Mouse (Mus musculus): Measurements from ENCODE around the gene Mogat2. TPM values are rescaled to one million over a fixed set of nuclear protein-coding genes. Genes with fewer than 3 reads are reported as not detected.

Mogat2 gene
- polyA plus RNA-seq, 1 experiment from 2014 or later: 3.0 TPM

DNA sequence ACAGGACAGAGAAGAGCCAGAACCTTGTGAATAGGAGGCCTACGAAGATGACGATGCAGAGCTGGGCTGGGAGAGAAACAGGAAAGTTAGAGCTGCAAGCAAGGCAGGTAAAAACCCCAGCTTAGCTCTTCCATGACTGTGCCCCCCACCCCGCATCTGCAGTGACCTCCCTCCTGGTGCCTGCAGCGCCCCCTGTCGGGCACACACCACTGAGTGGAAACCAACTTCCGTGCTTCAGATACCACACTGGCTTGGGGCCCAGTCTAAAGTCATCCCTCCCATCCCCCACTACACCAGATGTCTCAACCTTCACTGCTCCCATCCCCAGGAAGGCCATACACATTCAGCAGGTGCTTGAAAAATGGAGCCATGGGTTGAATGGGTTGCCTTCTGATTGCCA is 5.8 kb downstream of the Mogat2 start:
- Histone ChIP-seq H3K4me3 (no peak overlapping the region), H3K9me3 (replicated peaks) (no peaks in the 10 kb centered on the region), H3K27ac (no peak overlapping the region), H3K27me3 (peaks cover 3% of the 10 kb centered on the region; the same call in 1 of the 2 replicates), H3K4me2 (no peak overlapping the region), H3K4me1 (0 out of 2 replicates have a peak, but pooled peaks cover 6% of the 10 kb centered on the region), H3K36me3 (ENCODE audit: poor library complexity, severe bottlenecking) (no peaks in the 10 kb centered on the region), H3K9ac (no peak overlapping the region)
- 66% methylated on average over 6 of the region's 6 CpGs for WGBS
- ATAC-seq: no peak

DNA sequence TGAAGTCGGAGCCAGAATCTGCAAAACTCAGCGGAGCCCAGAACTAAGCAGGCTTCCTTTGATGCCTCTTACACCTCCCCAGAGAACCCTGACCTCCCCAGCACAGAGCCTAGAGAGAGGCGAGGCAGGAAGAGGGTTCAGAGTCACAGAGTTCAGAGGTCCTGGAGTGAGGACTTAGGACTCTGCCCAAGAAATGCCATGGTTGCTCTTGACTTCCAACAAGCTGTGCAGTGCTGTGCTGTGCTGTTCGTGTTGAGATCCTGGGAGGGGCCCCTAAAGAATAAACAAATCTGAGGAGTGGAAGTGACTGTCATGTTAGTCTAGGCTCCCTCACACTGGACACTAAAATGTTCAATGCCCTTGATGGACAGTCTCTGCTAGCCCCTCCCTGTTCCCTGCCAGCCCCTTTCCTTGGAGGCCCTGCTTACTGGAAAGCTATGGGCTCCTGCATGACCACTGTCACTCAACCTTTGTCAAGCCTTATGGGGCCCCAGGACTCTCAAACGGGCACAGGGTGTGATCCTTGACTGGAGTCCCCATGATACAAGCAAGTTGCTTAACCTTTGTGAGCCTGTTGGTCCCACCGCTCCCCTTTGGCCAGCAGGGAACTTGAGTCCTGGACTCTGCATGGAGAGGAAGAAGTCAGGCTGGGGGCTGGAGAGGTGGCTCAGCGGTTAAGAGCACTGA is 8.2 kb downstream of the Mogat2 start:
- H3K27ac ChIP-seq: no peak overlapping the region
- ATAC-seq: no peak
- no peaks in the 10 kb centered on the region for H3K4me1 ChIP-seq
- no peak overlapping the region for H3K4me2 ChIP-seq
- no peaks in the 10 kb centered on the region for H3K9me3 ChIP-seq (replicated peaks)
- H3K4me3 ChIP-seq: no peak overlapping the region
- 79% methylated on average over 7 of the region's 7 CpGs for WGBS
- H3K9ac ChIP-seq: no peak overlapping the region
- no peaks in the 10 kb centered on the region for H3K27me3 ChIP-seq
- H3K36me3 ChIP-seq (ENCODE audit: poor library complexity, severe bottlenecking): no peaks in the 10 kb centered on the region

DNA sequence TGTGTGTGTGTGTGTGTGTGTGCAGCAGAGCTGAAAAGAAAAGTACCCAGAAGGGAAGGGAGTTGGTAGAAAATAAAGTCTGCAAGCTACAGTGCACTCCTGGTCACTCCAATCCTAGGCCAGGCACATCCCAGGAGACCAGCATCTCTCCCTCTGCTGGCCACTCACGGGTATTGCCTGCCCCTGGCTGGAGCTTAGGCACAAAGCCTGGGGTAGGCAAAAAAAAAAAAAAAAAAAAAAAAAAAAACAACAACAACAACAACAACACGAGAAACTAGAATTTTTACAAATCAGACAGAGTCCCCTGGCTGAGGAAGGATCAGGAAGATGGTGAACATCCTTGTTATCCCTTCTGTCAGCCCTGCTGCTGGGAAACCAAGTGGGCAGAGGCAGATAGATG is 9.0 kb downstream of the Mogat2 start:
- peak; percentile 59; the same call in 1 of the 2 replicates for ATAC-seq
- no peaks in the 10 kb centered on the region for H3K27me3 ChIP-seq
- no peak overlapping the region for H3K4me3 ChIP-seq
- H3K4me2 ChIP-seq: no peak overlapping the region
- H3K36me3 ChIP-seq (ENCODE audit: poor library complexity, severe bottlenecking): no peaks in the 10 kb centered on the region
- H3K4me1 ChIP-seq: no peaks in the 10 kb centered on the region
- H3K9ac ChIP-seq: no peak overlapping the region
- H3K9me3 ChIP-seq (replicated peaks): no peaks in the 10 kb centered on the region
- no peak overlapping the region for H3K27ac ChIP-seq
- 17% methylated on average over 2 of the region's 2 CpGs for WGBS

DNA sequence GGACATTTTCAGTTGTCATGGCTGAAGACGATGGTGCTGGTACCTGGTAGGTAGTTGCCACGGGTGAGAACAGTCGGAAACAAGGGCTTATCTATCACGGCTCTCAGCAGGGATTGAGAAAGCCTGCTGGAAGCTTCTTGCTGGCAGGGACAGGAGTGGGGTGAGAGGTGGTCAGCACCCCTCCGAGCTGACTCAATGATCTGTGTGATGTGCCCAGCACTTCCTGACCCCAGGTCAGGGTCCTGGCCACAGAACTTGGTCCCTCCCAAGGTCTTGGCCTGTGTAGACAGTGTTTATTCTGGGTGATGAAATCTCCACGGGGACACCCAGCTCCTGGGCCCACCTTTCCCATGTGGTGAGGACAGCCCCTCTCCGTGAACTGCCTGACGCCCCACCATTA is 9.6 kb downstream of the Mogat2 start:
- no peak for ATAC-seq
- Histone ChIP-seq H3K4me2 (no peak overlapping the region), H3K27ac (no peak overlapping the region), H3K9ac (no peak overlapping the region), H3K36me3 (ENCODE audit: poor library complexity, severe bottlenecking) (no peaks in the 10 kb centered on the region), H3K4me1 (no peaks in the 10 kb centered on the region), H3K9me3 (replicated peaks) (no peaks in the 10 kb centered on the region), H3K4me3 (no peak overlapping the region), H3K27me3 (no peaks in the 10 kb centered on the region)
- 88% methylated on average over 8 of the region's 8 CpGs for WGBS

DNA sequence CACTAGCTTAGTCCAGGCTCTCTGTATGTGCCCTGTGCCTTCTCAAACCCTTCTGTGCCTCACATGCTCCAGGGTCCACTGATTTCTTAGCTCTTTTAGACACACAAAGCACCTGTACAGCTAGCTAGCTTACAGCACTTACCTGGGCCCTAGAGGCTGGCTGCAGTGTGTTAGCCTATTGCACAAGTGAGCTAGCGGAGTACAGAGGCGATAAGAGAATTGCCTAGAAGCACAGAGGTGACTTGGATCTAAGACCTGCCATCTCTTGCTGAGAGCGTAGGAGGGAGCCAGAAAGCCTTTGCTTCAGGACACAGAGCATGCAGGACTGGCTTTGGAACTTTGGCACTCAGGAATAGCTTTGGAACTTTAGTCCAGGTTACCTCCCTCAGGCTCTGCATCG is 11.2 kb downstream of the Mogat2 start:
- Histone ChIP-seq H3K4me2 (no peak overlapping the region), H3K9ac (no peak overlapping the region), H3K9me3 (replicated peaks) (no peaks in the 10 kb centered on the region), H3K36me3 (ENCODE audit: poor library complexity, severe bottlenecking) (no peaks in the 10 kb centered on the region), H3K4me1 (no peaks in the 10 kb centered on the region), H3K4me3 (no peak overlapping the region), H3K27ac (no peak overlapping the region), H3K27me3 (no peaks in the 10 kb centered on the region)
- 95% methylated on average over 4 of the region's 4 CpGs for WGBS
- ATAC-seq: no peak

DNA sequence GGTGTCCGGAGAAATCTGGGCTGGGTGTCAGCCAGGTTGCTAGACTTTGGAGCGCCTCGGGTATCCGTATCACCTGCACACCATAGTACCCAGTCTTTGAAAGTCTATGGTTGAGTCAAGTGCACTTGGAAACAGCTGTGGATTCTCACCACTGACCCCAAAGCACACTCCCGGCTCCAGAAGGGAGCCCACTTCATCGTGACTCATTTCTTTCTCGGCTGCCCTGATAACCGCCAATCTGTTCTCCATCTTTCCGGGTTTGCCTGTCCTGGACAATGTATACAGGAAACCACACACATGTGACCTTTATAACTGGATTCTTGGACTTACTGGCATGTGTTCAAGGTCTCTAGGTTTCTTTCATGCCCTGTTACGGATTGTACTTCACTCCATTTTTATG is 11.8 kb downstream of the Mogat2 start:
- Histone ChIP-seq H3K27ac (no peak overlapping the region), H3K9me3 (replicated peaks) (no peaks in the 10 kb centered on the region), H3K27me3 (no peaks in the 10 kb centered on the region), H3K4me3 (no peak overlapping the region), H3K9ac (no peak overlapping the region), H3K4me1 (no peaks in the 10 kb centered on the region), H3K36me3 (ENCODE audit: poor library complexity, severe bottlenecking) (no peaks in the 10 kb centered on the region), H3K4me2 (no peak overlapping the region)
- no peak for ATAC-seq
- 94% methylated on average over 10 of the region's 10 CpGs for WGBS

DNA sequence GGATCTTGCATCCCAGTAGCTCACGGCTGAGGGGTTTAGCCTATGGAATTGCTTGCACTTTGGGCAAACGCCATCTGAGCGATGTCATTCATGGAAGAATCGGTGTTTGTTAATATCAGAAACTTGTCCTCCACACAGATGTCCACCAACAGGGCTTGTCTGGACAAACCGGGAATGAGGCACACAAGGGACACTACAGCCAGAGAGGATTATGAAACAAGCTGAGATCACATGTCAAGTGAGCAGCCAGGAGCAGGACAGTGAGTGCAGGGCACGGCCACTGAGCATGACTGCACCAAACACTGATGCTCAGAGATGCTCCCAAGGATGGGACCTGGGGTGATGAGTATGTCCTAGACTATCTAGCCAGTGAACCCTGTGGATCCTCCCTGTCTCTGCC is 13.0 kb downstream of the Mogat2 start:
- Histone ChIP-seq H3K9me3 (replicated peaks) (no peaks in the 10 kb centered on the region), H3K27me3 (no peaks in the 10 kb centered on the region), H3K36me3 (ENCODE audit: poor library complexity, severe bottlenecking) (no peaks in the 10 kb centered on the region), H3K9ac (no peak overlapping the region), H3K4me1 (no peaks in the 10 kb centered on the region), H3K4me3 (no peak overlapping the region), H3K4me2 (no peak overlapping the region), H3K27ac (no peak overlapping the region)
- no peak for ATAC-seq
- WGBS: 76% methylated on average over 6 of the region's 6 CpGs

DNA sequence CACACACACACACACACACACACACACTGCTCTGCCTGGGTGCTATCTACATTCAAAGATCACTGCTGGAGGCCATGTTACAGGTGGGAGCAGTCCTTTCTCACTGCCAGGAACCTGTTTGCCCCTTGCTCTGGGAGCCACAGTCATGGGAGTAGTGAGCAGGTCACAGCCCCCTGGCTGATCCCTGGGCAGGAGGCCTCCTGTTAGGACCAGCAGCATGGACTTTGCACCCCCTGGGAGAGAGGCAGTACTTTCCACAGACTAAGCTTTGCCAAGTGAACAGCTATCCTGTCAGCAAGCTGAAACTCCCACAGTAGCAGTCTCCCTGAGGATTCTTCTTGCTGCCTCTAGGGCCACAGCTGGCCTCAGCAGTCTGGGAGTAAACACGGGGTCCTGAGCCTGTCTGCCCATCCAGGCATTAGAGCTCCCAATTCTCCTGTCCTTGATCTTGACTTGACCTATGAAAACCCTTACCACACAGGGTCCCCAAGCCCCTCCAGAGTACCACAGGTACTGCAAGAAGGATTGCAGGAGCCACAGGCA is 13.7 kb downstream of the Mogat2 start:
- WGBS: 44% methylated on average over 1 of the region's 1 CpGs
- Histone ChIP-seq H3K9me3 (replicated peaks) (no peaks in the 10 kb centered on the region), H3K4me1 (no peaks in the 10 kb centered on the region), H3K4me3 (no peak overlapping the region), H3K9ac (no peak overlapping the region), H3K4me2 (no peak overlapping the region), H3K27me3 (no peaks in the 10 kb centered on the region), H3K36me3 (ENCODE audit: poor library complexity, severe bottlenecking) (no peaks in the 10 kb centered on the region), H3K27ac (no peak overlapping the region)
- no peak for ATAC-seq

DNA sequence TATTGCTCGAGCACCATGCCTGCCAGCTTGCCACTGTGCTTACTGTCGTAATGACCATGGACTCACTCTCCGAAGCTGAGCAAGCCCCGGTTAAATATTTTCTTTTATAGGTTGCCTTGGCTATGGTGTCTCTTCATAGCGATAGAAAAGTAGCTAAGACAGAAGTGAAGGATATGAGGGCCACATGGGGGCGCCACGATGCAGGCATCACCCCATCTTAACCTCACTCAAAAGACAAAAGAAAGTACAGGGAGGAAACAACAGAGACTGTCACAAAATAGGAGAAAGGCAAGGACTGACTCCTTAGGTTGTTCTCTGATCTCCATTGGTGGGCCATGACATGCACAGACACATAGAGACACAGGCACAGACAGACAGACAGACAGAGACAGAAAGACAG is 14.2 kb downstream of the Mogat2 start:
- no peaks in the 10 kb centered on the region for H3K36me3 ChIP-seq (ENCODE audit: poor library complexity, severe bottlenecking)
- H3K4me3 ChIP-seq: no peak overlapping the region
- H3K9ac ChIP-seq: no peak overlapping the region
- no peaks in the 10 kb centered on the region for H3K9me3 ChIP-seq (replicated peaks)
- H3K4me2 ChIP-seq: no peak overlapping the region
- WGBS: 65% methylated on average over 7 of the region's 7 CpGs
- no peaks in the 10 kb centered on the region for H3K27me3 ChIP-seq
- ATAC-seq: no peak
- H3K27ac ChIP-seq: no peak overlapping the region
- no peaks in the 10 kb centered on the region for H3K4me1 ChIP-seq

DNA sequence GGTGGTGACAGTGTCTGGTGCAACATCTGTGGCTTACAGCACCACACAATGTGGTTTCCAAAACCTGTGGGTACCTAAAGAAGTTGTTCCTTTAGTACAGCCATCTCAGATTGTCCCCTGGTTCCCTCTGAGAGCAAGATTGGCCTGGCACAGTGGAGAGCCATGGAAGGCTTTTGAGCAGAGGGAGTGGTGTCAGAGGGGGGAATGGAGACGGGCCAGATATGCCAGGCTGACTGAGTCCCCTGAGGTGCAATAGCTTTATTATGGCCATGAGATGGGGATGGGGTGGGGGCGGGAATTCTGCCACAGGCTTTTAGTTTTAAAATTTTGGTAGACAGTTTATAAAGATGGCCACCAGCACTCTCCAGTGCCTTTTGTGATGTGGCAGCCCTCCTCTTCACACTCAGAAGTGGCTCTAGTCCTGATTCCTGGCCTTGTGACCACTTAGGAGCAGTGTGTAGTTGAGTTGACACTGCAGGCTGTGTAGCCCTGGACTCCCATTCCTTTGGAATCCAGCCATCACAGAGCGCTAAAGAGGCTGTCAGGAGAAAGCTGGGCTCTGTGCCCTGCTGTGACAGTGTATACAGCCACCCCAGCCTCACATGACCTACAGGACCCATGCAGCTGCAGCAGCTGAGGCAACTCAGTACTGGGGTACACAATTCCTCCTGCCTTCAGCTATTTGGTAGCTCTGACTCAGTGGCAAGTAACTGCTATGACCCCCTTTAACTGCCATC is 20.9 kb downstream of the Mogat2 start:
- Histone ChIP-seq H3K36me3 (ENCODE audit: poor library complexity, severe bottlenecking) (no peaks in the 10 kb centered on the region), H3K27ac (no peak overlapping the region), H3K27me3 (no peaks in the 10 kb centered on the region), H3K9ac (no peak overlapping the region), H3K4me2 (no peak overlapping the region), H3K4me1 (0 out of 2 replicates have a peak, but pooled peaks cover 7% of the 10 kb centered on the region), H3K9me3 (replicated peaks) (no peaks in the 10 kb centered on the region), H3K4me3 (no peak overlapping the region)
- 58% methylated on average over 3 of the region's 3 CpGs for WGBS
- ATAC-seq: peak; percentile 79

DNA sequence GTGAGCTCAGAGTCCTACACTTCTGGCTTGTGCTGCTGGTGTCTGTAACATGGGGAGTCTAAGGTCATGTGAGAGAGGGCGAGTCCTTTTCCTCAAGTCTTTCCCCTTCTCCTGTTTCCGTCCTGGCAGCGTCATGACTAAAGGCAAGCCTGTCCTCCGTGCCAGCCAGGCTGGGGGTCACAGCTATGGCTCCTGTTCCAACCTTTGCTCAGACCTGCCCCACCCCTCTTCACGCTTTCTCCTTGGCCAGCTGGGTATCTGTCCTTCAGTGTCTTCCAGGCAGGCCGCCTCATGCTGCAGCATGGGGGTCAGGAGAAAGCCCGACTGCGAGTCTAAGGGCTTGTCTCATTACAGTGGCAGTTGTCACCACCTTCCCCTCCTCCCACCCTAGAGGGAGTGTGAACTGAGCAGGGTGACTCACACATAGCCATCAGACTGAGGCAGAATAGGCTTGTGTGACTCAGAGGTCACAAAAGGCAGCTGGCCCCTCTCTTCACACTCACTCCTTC is 23.0 kb downstream of the Mogat2 start:
- no peaks in the 10 kb centered on the region for H3K27me3 ChIP-seq
- no peak overlapping the region for H3K4me3 ChIP-seq
- H3K27ac ChIP-seq: no peak overlapping the region
- no peaks in the 10 kb centered on the region for H3K36me3 ChIP-seq (ENCODE audit: poor library complexity, severe bottlenecking)
- 80% methylated on average over 8 of the region's 8 CpGs for WGBS
- H3K4me2 ChIP-seq: no peak overlapping the region
- H3K9me3 ChIP-seq (replicated peaks): no peaks in the 10 kb centered on the region
- no peak overlapping the region for H3K9ac ChIP-seq
- no peak for ATAC-seq
- 0 out of 2 replicates have a peak, but pooled peaks cover 7% of the 10 kb centered on the region for H3K4me1 ChIP-seq

DNA sequence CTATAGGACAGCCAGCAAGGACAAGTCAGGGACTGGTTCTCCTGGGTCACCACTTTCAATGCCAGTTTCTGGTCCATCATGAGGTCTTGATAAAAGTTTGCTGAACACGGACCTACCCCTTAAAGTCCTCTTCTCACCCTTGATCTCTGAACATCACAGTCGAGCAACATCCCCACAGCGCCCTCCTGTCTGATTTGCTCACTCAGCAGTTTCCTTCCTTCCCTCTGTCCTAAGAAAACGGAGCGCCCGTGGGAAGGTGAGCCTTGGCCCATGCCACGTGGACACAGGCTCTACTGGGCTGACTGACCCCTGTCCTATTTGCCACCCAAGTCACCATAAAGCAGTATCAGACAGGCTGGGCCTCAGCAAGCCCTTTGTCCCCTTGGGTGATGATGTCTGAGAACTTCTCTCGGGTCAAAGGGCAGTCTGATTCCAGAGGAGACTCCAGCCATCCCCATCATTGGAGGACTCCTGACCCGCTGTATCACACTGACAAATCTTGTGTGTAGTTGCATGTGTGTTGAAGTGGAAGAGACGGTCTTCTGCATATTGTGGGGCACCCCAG is 23.7 kb downstream of the Mogat2 start:
- 86% methylated on average over 10 of the region's 10 CpGs for WGBS
- H3K4me3 ChIP-seq: no peak overlapping the region
- H3K4me2 ChIP-seq: no peak overlapping the region
- no peaks in the 10 kb centered on the region for H3K36me3 ChIP-seq (ENCODE audit: poor library complexity, severe bottlenecking)
- H3K4me1 ChIP-seq: 0 out of 2 replicates have a peak, but pooled peaks cover 7% of the 10 kb centered on the region
- no peak overlapping the region for H3K27ac ChIP-seq
- no peak overlapping the region for H3K9ac ChIP-seq
- no peaks in the 10 kb centered on the region for H3K9me3 ChIP-seq (replicated peaks)
- ATAC-seq: no peak
- no peaks in the 10 kb centered on the region for H3K27me3 ChIP-seq

All from forebrain, embryonic 13.5 days (tissue).